Mouse (Mus musculus) embryo, embryonic 10 days (tissue): ENCODE measurements around the gene Nup107.
"Not testable (repeated sequence)": the region's sequence is repeated elsewhere in the genome, so short reads cannot be mapped to it uniquely, and the experiment has no call there.

ENCODE experiments used
- DNase-seq: peaks from one replicate; pipeline ENCODE4 v3.0.0-alpha.2; 2015; ENCODE audit warnings: low spot score

Nup107 gene

DNA sequence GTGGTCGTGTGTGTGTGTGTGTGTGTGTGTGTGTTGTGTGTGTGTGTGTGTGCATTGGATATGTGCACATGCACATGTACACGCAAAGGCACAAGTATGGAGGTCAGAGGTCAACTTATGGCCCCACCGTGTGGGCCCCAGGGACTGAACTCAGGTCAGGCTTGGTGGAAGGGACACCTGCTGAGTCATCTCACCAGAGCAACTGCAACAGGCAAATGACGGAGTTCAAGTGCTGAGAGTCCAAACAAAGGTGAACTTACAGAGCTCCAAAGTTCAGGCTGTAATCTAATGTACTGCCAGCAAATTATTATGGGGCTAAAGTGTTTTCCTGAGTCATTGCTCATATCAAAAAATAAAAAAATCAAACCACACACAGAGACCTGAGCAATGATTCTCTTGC lies 55.4 kb downstream of the Nup107 start:
- no peak for DNase-seq

DNA sequence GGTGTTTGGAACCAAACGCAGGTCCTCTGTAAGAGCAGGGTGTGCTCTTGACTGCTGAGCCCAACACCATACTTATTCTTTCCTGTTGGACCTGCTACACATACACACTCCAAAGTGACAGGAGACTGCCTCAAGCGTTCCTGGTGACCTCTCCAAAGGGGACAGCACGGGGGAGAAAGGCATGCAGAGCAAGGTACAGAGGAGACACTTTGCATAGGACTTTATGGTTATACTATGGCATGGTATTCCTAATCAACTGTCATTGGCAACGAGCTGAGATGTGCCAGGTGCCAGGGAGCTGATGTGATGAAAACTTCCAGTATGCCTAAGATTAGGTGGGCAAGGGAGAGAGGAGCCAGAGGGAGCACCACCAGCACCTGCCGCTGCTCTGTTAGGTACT lies 55.9 kb downstream of the Nup107 start:
- DNase-seq = no peak

- not testable (repeated sequence) for DNase-seq
These were observed 57.1 kb downstream of the Nup107 start for GRCm38 (mm10) chr10:117735396-117735795.

GRCm38 (mm10) chr10:117734104-117734852 lies 58.2 kb downstream of the Nup107 start:
- not testable (repeated sequence) for DNase-seq

- not testable (repeated sequence) for DNase-seq
These were observed 58.9 kb downstream of the Nup107 start for GRCm38 (mm10) chr10:117733626-117734025.

- no peak for DNase-seq
These were observed 59.4 kb downstream of the Nup107 start for GRCm38 (mm10) chr10:117732962-117733592.

DNA sequence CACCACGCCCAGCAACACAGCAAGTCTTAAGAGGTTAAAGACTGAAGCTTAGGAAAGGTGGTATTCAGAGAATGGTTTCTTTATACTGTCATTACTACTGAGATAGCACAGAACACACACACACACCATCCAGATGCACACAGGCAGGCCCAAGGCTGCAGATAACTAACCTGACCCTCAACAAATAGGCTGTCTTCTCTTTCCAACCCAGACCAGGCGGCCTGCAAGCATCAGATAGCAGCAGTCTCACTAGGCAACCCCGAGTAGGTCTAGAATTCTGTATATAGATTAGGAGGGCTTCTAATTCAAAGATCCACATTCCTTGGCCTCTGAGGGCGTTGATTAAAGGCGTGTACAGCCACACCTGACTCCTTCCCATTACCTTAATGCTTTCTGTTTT lies 60.3 kb downstream of the Nup107 start:
- DNase-seq = no peak

DNA sequence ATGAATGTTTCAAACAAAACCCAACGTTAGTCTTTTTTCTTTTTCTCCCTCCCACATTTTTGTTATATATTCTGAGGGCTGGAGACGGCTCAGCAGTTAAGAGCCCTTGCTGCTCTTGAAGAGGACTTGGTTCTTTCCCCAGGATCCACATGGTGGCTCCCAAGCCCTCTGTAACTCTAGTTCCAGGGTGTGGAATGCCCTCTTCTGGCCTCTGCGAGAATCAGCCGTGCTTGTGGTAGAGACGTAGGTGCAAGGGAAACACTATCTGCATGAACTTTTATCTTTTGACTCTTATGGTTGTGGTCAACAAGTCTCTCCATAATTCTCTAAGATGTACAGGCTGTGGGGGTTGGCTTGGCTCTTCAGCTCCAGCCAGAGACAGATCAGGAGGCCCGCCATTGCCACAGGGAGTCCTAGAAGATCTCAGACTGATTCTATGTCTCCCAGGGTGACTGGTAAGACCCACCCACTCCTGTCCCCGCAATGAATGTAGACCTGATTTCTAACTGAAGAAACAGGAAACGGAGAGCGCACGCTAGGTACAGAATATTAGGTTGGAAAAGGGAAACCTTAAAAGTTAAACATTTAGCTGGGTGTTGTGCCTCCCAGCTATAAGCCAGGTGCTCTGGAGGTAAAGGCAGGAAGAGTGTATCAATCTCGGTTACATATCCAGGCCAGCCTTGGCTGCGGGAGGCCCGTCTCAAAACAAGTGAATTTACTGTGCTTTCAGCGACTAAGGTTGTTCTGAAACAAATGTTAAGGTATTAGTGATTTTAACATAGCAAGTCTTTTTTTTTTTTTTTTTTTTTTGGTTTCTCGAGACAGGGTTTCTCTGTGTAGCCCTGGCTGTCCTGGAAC lies 61.0 kb downstream of the Nup107 start:
- DNase-seq = peak; percentile 66

DNA sequence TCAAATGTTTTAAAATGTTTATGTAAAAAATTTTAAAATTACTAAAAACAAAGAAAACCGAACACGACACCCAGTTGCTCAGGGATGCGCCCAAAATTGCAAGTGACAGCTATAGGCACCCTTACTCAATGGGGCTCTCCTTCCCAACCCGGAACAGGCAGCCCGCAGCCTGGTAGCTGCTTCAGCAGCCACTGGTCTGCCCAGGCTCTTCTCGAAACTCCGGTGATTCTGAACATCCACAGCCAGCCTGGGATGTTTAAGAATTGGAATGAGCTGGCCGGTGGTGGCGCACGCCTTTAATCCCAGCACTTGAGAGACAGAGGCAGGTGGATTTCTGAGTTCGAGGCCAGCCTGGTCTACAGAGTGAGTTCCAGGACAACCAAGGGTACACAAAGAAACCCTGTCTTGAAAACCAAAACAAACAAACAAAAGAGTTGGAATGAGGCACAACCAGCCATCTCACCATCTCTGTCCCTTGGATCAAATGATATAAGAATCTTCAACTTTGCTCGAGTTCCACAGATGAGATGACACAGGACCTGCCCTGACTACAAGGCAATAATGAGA lies 61.8 kb downstream of the Nup107 start:
- DNase-seq = no peak

DNA sequence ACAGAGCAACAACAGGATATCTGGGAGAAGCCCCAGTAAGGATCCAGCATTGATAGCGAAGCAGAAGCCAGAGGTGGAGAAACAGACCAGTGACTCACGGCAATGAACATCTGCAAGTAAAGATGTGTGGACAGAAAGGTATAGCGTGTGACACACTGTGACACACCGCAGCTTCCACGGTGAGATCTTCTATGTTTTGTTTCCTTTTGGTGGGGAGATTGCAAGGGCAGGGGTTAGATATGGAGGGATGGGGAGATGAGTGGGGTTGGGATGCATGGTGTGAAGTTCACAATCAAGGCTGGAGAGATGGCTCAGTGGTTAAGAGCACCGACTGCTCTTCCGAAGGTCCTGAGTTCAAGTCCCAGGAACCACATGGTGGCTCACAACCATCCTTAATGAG lies 62.4 kb downstream of the Nup107 start:
- no peak for DNase-seq

GRCm38 (mm10) chr10:117729139-117729814 lies 63.2 kb downstream of the Nup107 start:
- DNase-seq = no peak

GRCm38 (mm10) chr10:117728574-117728973 lies 63.9 kb downstream of the Nup107 start:
- DNase-seq = no peak

- no peak for DNase-seq
These were observed 64.9 kb downstream of the Nup107 start for GRCm38 (mm10) chr10:117727518-117728110.

DNA sequence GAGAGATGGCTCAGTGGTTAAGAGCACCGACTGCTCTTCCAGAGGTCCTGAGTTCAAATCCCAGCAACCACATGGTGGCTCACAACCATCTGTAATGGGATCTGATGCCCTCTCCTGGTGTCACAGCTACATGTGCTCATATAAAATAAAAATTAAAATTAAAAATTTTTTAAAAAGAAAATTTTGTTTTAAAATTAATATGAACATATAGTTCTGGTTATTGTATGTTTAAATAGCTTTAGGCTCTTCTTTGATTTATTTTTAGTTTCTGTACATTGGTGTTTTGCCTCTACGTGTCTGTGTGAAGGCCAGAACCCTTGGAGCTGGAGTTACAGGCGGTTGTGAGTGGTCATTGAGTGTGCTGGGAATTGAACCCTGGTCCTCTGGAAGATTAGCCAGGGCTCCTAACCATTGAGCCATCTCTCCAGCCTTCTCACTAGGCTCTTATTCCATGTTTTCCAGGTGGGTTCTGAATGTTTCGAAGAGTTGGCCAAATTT lies 65.6 kb downstream of the Nup107 start:
- no peak for DNase-seq

DNA sequence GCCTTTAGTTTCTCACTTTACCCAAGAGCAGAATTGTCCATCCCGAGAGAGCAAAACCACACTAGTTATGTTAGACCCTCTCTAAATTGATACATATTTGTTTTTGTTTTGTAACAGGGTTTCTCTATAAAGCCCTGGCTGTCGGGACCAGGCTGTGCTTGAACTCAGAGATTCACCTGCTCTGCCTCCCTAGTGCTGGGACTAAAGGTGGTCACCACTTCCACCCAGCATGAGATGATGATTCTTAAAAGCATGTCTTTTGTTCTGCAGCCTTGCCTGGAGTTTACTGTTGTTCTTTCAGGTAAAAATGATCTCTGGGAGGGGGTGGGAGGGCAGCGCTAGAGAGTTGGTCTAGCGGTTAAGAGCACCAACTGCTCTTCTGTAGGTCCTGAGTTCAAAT lies 66.2 kb downstream of the Nup107 start:
- DNase-seq = no peak

DNA sequence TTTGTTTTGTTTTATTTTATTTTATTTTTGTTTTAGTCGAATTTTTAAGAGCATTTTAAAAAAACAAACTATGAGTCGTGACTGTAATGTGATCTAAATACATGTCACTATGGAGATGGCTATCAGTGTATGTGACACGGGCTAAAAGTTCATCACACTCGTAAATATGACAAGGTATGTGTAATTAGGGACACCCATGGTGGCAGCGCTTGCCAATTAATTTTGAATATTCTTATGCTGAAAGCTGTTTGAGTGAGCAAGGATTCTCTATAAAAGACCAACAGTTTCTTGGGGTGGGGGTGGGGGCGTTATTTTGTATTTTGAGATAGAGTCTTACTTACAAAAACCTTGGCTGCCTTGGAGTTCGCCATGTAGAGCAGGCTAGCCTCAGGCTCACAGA lies 66.8 kb downstream of the Nup107 start:
- no peak for DNase-seq

DNA sequence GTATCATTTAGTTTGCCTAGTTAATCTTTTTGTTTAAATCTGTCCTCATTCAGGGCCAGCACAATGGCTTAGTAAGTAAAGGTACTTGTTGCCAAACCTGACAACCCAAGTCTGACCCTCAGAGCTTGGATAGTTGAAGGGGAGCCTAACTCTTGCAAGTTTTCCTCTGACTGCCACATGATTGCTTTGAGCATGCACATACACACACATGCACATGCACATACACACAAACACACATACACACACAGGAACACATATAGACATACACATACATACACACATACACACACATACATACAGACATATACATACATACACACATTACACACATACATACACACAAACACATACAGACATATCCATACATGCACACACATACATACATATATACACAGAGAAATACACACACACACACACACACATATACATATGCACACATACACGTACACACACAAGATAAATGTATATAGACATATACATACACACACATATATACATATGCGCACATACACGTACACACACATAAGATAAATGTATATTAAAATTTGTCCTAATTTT lies 67.6 kb downstream of the Nup107 start:
- DNase-seq = no peak

DNA sequence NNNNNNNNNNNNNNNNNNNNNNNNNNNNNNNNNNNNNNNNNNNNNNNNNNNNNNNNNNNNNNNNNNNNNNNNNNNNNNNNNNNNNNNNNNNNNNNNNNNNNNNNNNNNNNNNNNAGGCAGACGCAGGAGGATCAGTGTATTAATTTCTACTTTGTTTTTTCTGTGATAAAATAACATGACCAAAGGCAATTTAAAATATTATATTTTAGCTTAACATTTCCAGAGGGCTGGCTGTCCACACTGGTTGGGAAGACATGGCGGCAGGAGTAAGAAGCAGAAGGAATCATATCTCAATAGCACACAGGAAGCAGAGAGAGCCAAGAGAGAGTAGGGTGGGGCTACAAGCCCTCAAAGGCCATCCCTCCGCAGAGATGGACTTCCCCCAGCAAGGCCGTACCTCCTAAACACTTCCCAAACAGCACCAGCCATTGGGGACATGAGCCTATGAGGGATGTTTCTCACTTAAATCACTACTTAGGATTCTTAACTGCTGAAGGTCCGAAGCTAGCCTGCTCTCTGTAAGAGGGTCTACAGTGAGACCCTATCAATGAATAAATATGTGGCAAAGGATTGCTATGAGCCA lies 68.3 kb downstream of the Nup107 start:
- no peak for DNase-seq

DNA sequence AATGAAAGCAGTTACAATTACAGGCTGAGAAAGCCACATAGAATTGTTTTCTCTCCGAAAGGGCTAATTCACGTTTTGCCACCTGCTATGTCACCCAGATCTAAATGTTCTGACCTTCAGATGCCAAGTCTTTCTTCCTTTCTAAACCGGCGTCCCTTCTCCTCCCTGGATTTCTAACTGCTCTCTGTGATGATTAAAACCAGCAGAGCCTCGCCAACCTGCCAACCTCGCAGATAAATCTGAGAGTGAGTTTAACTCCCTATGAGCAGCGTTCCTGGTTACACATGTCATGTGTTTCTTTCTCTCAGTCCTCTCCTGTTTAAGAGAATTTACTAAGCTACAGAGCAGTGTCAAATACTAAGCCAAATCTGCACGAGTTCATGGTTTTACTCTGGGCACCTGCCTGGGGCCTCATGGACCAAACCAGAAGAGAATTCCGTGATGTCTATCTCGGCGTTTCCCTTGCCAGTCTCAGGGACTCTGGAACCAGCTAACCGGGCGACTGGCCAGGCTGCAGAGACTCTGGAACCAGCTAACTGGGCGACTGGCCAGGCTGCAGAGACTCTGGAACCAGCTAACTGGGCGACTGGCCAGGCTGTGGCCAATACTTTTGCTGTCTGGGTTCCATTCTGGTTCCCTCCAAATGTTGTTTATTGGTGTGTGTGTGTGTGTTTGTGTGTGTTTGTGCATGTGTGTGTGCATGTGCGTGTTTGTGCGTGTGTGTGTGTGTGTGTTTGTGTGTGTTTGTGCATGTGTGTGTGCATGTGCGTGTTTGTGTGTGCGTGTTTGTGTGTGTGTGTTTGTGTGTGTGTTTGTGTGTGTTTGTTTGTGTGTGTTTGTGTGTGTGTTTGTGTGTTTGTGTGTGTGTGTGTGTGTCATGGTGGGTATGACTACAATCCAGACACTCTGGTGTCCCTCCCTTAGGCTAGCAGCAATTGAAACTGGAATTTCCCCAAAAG lies 74.1 kb downstream of the Nup107 start:
- no peak for DNase-seq
